Mouse (Mus musculus): ENCODE measurements around the gene Wdr11. TPM values are rescaled to one million over a fixed set of nuclear protein-coding genes. Genes with fewer than 3 reads are reported as not detected.

Wdr11 gene
- total RNA-seq, 2 experiments from 2014 or later: 46.4 to 47.2 TPM

DNA sequence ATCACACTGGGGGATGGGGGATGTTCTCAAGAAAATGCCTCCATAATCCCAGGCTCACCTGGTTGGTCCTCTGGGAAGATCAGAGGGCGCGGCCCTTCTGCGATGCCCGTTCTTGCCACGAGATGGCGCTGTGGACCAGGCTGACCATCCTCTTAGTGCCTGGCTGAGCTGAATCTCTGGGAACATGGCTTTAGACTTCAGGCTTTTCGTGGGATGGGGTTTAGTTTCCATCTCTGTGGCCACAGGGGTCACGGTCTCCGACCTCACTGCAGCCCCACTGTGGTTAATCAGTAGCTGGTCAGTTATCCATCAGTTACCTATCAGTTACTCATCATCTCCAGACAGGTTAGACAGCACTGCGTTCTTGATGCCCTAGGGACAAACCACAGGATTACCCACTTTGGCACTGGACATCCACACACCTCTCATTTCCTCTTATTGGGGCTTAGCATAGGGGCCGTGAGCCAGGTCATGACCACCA, 62.2 kb downstream of the Wdr11 start:
- DNase-seq: peak; percentile 65 to 74

DNA sequence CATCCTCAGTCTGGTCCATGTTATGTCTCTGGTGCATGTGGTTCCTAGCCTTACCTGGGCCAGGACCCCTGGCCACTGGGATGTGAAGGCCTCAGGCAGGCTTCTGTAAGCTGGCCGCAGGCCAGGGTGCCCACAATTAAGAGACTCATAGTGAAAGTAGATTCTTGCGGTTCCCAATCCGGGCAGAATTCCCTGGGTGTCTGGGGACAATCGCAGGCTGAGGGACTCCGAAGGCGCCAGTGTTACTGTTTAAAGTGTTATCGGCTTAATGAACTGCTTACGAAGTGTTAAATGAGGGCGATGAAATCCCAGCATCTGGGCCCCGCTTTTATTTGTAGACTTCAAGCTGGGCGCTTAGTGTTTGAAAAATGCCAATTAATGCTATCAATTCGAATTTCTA, 63.3 kb downstream of the Wdr11 start:
- DNase-seq: no peak

GRCm38 (mm10) chr7:129655604-129656226, 64.1 kb downstream of the Wdr11 start:
- DNase-seq: no peak

DNA sequence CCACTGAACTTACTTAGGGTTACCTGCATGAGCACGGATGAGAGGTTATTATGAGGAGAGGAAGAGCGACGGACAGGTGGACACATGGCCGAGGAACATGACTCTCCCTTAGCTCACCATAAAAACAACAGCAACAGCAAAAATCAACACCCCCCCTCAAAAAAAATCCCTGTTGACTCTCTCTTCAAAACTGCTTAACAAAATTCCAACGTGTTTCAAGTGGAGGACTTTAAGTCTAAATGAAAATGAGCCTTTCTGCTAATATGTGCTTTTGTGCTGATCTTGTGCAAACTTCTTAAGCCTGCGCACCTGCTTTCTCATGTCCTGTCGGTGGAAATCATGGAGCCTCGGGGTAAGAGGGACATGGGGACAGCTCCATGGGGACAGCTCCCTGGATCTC, 66.2 kb downstream of the Wdr11 start:
- no peak for DNase-seq

- DNase-seq: no peak
Measured at GRCm38 (mm10) chr7:129659755-129660154, 68.1 kb downstream of the Wdr11 start.

GRCm38 (mm10) chr7:129660546-129660945, 68.9 kb downstream of the Wdr11 start:
- DNase-seq: no peak

GRCm38 (mm10) chr7:129662051-129662789, 70.6 kb downstream of the Wdr11 start:
- no peak for DNase-seq

- DNase-seq: no peak
Measured at GRCm38 (mm10) chr7:129663781-129664505, 72.3 kb downstream of the Wdr11 start.

GRCm38 (mm10) chr7:129665411-129665810, 73.7 kb downstream of the Wdr11 start:
- DNase-seq: no peak

DNA sequence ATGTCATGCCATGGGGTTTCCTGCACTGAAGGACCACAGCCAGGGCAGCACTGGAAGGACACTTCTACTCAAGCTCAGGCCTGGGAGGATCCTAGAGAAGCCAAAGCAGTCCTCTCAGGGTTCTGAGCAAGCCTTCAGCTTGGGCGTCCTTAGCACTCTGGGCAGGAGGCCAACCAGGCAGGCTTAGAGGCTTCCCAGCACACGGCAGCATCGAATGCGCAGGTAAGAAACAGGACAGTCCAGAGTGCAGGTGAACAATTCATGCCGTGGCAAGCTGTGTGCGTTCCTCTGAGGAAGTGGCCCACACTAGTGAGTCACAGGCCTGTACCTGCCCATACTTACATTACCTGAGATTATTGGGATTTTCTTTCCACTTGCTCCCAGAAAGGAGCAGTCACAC, 74.3 kb downstream of the Wdr11 start:
- no peak for DNase-seq

DNA sequence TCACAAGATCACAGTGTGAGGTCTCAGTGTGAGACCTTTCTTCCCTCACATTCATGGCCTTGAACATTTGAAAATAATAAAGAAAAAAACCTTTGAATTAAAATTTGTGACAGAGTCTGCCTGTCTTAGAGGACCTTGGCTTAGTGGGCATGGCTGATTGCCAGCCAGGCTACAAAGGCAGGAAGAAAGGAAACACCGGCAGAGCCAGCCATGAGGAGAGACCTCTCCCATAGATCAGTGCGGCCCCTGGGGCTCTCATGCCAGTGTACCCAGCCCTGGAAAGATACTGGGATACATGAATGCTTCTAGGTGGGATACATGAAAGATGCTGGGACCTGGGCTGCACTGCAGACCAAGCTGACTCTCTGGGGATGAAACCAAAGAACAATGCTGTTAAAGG, 74.9 kb downstream of the Wdr11 start:
- DNase-seq: no peak

DNA sequence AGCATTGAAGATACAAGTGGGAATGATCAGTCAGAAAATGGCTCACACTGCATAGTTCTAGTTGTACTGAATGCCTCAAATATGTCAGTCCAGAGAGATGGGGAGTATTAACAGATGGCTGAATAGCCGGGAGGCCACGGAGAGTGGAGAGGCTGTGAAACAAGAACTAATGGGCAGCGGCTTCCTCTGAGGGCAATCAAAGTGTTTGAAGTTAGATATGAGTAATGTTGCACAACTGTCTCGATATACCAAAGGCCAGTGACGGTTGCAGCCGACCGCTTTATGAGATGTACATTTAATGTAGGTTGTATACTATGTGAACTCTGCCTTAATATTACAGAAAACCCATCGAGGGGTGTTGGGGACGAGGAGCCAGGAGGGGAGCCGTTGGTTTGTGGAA, 78.6 kb downstream of the Wdr11 start:
- no peak for DNase-seq

GRCm38 (mm10) chr7:129671675-129672651, 80.3 kb downstream of the Wdr11 start:
- DNase-seq: no peak

GRCm38 (mm10) chr7:129673776-129674175, 82.1 kb downstream of the Wdr11 start:
- no peak for DNase-seq

- DNase-seq: no peak
Measured at GRCm38 (mm10) chr7:129674558-129674957, 82.9 kb downstream of the Wdr11 start.

DNA sequence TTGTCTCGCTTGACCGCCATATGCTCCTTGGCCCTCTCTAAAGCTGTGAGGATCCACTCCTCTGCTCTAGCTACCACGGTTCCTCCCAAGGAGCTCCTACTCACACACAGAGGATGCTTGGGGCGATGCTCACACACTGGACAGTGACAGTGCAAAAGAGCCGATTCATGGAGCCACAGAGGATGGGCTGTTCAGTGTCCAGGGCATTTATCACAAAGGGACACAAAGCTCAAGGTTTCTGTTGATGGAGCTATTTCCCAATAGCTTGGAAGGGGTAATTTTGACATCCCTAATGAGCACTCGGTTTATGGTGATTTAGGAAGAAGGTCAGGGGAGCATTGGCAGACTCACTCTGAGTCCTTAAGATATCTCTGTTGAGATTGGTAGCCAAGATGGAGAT, 84.2 kb downstream of the Wdr11 start:
- DNase-seq: no peak

GRCm38 (mm10) chr7:129677141-129677540, 85.5 kb downstream of the Wdr11 start:
- no peak for DNase-seq

DNA sequence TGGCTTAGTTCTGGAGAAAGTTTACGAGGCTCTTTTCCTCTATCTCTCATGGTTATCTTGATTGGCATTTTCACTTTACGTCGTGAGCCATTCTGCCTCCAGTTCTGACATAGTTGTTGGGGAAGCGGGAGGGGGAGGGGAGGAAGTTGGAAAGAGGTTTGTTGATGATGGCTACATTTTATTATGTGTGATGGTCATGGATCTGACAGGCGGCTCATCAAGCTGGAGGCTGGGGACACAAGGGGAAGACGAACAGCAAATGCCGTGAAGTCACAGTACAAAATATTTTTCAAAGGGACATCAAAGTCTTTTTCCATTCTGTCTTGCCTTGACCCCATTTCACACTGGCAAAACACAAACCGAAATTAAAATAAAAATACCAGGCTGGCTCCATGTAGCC, 86.8 kb downstream of the Wdr11 start:
- no peak for DNase-seq

DNA sequence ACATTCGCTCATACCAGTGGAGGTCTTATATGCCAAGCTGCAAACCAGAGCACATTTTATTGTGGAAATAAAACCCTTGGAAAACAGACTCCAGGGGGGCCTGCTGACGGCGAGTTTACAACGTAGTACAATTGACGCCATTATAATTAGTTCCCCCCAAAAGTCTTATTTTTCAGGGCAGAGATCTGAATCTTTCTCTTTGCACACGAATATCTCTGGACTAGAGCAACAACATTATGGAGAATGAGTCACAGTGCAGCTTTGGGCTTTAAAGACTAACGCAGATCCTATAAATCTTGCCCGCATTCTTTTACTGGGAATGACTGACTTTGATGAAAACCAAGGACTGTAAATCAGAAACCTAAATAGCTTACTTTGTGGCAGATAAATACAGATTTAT, 87.3 kb downstream of the Wdr11 start:
- no peak for DNase-seq

DNA sequence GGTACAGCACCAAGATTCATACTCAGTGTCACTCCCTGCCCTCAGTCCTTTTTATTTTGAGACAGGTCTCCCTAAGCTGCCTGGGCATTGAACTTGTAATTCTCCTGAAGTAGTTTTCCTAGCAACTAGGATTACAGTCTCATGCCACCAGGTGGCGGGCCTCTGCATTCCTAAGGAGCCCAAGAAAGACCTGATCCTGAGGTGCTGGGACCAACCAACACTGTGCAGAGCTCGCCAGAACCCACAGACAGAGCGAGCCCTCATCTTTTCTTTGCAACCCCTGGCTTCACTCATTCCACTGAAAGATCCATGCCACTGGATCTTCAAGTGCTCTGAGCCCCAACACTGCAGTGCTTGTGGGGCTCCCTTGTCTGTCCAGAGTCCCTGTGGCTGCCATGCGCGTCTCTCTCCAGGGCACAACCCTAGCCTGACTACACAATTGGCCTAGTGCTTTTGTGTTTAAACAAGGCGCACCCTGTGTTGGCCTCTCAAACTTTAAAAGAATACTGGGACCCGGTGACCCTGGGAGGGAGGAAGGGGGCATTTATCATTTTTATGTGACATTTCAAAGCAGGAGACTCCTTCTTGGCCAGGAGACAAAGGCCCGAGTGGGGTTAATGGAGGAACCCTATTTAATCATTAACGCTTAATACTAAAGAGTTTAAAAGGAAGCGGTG, 89.0 kb downstream of the Wdr11 start:
- DNase-seq: no peak

GRCm38 (mm10) chr7:129682525-129682924, 90.9 kb downstream of the Wdr11 start:
- no peak for DNase-seq

DNA sequence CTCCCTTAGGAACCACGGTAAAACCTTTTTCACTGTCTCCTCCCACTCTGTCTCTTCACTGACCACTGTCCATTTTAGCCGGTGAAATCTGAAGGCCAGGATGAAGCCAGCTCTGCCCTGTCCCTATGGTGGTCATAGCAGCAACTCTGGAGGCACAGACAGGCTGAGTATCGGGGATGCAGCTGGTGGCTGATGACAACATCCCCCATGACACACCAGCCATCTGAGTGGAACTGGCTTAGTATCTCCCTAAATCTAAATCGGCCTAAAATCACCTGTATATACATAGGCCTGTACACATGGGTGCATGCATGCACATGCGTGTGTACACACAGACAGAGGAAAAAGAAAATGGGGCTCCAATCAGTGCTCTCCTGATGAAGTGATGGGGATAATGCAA, 93.7 kb downstream of the Wdr11 start:
- no peak for DNase-seq

All from layer of hippocampus, postnatal 36 days (tissue).